Mouse (Mus musculus) bone marrow, adult 2 months (tissue): ENCODE data around the gene Kcnip4. TPM values are rescaled to one million over a fixed set of nuclear protein-coding genes. Genes with fewer than 3 reads are reported as not detected.

ENCODE experiments used
- H3K27ac ChIP-seq: fragments of 200-500 bp; 2 replicates; pipeline ENCODE4 v1.5.1; 2012; ENCODE audit warnings: low read depth, mild to moderate bottlenecking, control low read depth, inconsistent platforms, low read length; ENCODE audit not compliant: control insufficient read depth, poor library complexity, insufficient read depth
- H3K4me1 ChIP-seq: fragments of 200-500 bp; 2 replicates; pipeline ENCODE4 v1.6.1; 2011; ENCODE audit warnings: low read length; ENCODE audit not compliant: control insufficient read depth, insufficient read depth
- H3K4me3 ChIP-seq: fragments of 200-500 bp; replicated peaks from 2 replicates; pipeline ENCODE3; 2011; ENCODE audit warnings: mild to moderate bottlenecking, low read depth, low read length, control low read depth; ENCODE audit not compliant: control insufficient read depth
- CTCF ChIP-seq: fragments of 200-500 bp; IDR thresholded peaks from 2 replicates; pipeline ENCODE4 v1.5.1; 2011; ENCODE audit warnings: low read length, control low read depth; ENCODE audit not compliant: control insufficient read depth, insufficient read depth
- POLR2A ChIP-seq: fragments of 200-500 bp; IDR thresholded peaks from 2 replicates; pipeline ENCODE4 v1.6.1; 2011; ENCODE audit warnings: low read depth, mild to moderate bottlenecking, control low read depth, low read length, borderline replicate concordance; ENCODE audit not compliant: control insufficient read depth
- WGBS: fragments of 180-500 bp; shearing (Covaris S2); methylation state at CpG from one replicate; pipeline ENCODE4 v1.1.7; 2018; 5-methylcytosine and 5-hydroxymethylcytosine counted together
- polyA plus RNA-seq: library from polyadenylated mRNA; stranded (reverse); fragments of >200 nt; gene quantifications from 2 replicates; pipeline ENCODE4 v1.2.4, GENCODE M21; 2011; ENCODE audit warnings: low replicate concordance; ENCODE audit not compliant: missing spikeins, insufficient read depth, insufficient read length

The Kcnip4 gene
- polyA plus RNA-seq, 1 experiment, result 1.5 TPM

- Histone ChIP-seq H3K4me3 (no peak overlapping the region), H3K4me1 (no peaks in the 10 kb centered on the region), H3K27ac (no peak overlapping the region)
- 74% methylated on average over 1 of the region's 1 CpGs for WGBS
- TF ChIP-seq CTCF (no peak), POLR2A (no peak)
These were observed 535.5 kb downstream of the Kcnip4 start for GRCm38 (mm10) chr5:48989145-48989659.

- no peak overlapping the region for H3K4me3 ChIP-seq
- H3K27ac ChIP-seq, result no peak overlapping the region
- H3K4me1 ChIP-seq, result no peaks in the 10 kb centered on the region
- WGBS, result 53% methylated on average over 2 of the region's 2 CpGs
- no peak for TF ChIP-seq CTCF
- no peak for TF ChIP-seq POLR2A
These were observed 582.2 kb downstream of the Kcnip4 start for GRCm38 (mm10) chr5:48942378-48943088.

GRCm38 (mm10) chr5:48931881-48932280, 592.8 kb downstream of the Kcnip4 start:
- WGBS, result 33% methylated on average over 2 of the region's 2 CpGs
- no peak for TF ChIP-seq CTCF
- TF ChIP-seq POLR2A, result no peak
- H3K4me3 ChIP-seq, result no peak overlapping the region
- no peaks in the 10 kb centered on the region for H3K4me1 ChIP-seq
- no peak overlapping the region for H3K27ac ChIP-seq

- H3K27ac ChIP-seq, result no peak overlapping the region
- WGBS, result 77% methylated on average over 8 of the region's 8 CpGs
- H3K4me3 ChIP-seq, result no peak overlapping the region
- H3K4me1 ChIP-seq, result no peaks in the 10 kb centered on the region
- TF ChIP-seq POLR2A (no peak), CTCF (no peak)
These were observed 634.5 kb downstream of the Kcnip4 start for GRCm38 (mm10) chr5:48890216-48890615.

GRCm38 (mm10) chr5:48889395-48890194, 635.1 kb downstream of the Kcnip4 start:
- no peak for TF ChIP-seq CTCF
- 24% methylated on average over 18 of the region's 18 CpGs for WGBS
- Histone ChIP-seq H3K27ac (no peak overlapping the region), H3K4me3 (no peak overlapping the region), H3K4me1 (no peaks in the 10 kb centered on the region)

- Histone ChIP-seq H3K4me1 (no peaks in the 10 kb centered on the region), H3K27ac (no peak overlapping the region), H3K4me3 (no peak overlapping the region)
- 51% methylated on average over 2 of the region's 2 CpGs for WGBS
- no peak for TF ChIP-seq CTCF
- no peak for TF ChIP-seq POLR2A
These were observed 646.6 kb downstream of the Kcnip4 start for GRCm38 (mm10) chr5:48878081-48878480.

GRCm38 (mm10) chr5:48864268-48864967, 660.3 kb downstream of the Kcnip4 start:
- no peak for TF ChIP-seq POLR2A
- TF ChIP-seq CTCF, result no peak

GRCm38 (mm10) chr5:48840971-48841370, 683.7 kb downstream of the Kcnip4 start:
- TF ChIP-seq POLR2A (no peak), CTCF (no peak)
- Histone ChIP-seq H3K4me3 (no peak overlapping the region), H3K27ac (no peak overlapping the region), H3K4me1 (no peaks in the 10 kb centered on the region)
- WGBS, result 68% methylated on average over 2 of the region's 2 CpGs

More at GRCm38 (mm10) chr5:48864268-48864967, 660.3 kb downstream of the Kcnip4 start:
- Histone ChIP-seq H3K4me1 (no peaks in the 10 kb centered on the region), H3K4me3 (no peak overlapping the region), H3K27ac (no peak overlapping the region)
- WGBS, result 70% methylated on average over 3 of the region's 3 CpGs
